Comparison of ENCODE assay signal across 18 mouse cellular contexts in the genomic region with DNA sequence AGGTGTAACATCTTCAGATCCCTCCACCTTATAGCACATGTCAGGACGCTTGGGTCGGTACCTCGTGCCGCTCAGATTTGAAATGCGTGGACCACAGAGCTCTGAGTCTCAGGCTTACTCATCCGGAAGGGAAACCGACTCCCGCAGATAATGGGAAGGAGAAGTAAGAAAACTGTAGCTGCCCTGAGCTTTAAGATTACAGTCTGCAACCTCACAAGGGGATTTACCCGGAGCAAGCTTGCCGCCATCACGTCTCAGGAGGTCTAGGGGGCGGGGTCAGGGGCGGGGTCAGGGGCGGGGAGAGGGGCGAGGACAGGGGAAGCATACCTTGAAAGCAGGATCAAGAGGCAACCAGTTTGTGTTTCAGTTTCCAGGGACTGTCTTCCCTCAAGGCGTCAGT. TPM values are rescaled to one million over a fixed set of nuclear protein-coding genes. Genes with fewer than 3 reads are reported as not detected.
DNase-seq lines count a peak whose midpoint lies in the region; ATAC-seq and TF ChIP-seq lines count a peak whose summit lies in the region.
"Had no signal": no experiment of that assay in that cellular context is flagged by ENCODE, and none has a peak within 500 bp of the region (broad histone marks: within the 10 kb centered on the region; RNA-seq: fewer than 3 reads in every experiment).

No protein-coding gene starts in this region.

- no peaks in the 10 kb centered on the region for H3K36me3 ChIP-seq in intestine, embryonic 15.5 days
- H3K36me3 ChIP-seq in intestine, embryonic 16.5 days (ENCODE audit: control insufficient read depth, insufficient read depth, low read length): no peaks in the 10 kb centered on the region
- no peaks in the 10 kb centered on the region for H3K36me3 ChIP-seq in E14TG2a.4 (ENCODE audit: insufficient read depth, low read length)
- no peaks in the 10 kb centered on the region for H3K36me3 ChIP-seq in embryonic facial prominence, embryonic 12.5 days
- no peaks in the 10 kb centered on the region for H3K36me3 ChIP-seq in midbrain, embryonic 14.5 days (ENCODE audit: control insufficient read depth, insufficient read depth, low read length)
- H3K36me3 ChIP-seq: G1E; midbrain, embryonic 10.5 days; neural tube, embryonic 12.5 days had no signal

- H3K9me3 ChIP-seq in intestine, embryonic 15.5 days: no peaks in the 10 kb centered on the region
- no peaks in the 10 kb centered on the region for H3K9me3 ChIP-seq in intestine, embryonic 16.5 days (ENCODE audit: control insufficient read depth, low read length)
- no peaks in the 10 kb centered on the region for H3K9me3 ChIP-seq in E14TG2a.4 (ENCODE audit: low read length)
- H3K9me3 ChIP-seq in embryonic facial prominence, embryonic 12.5 days: no peaks in the 10 kb centered on the region
- no peaks in the 10 kb centered on the region for H3K9me3 ChIP-seq in midbrain, embryonic 14.5 days (ENCODE audit: control insufficient read depth, low read length)
- H3K9me3 ChIP-seq: midbrain, embryonic 10.5 days; neural tube, embryonic 12.5 days had no signal

- no peak for DNase-seq in midbrain, embryonic 14.5 days
- DNase-seq in ovary, adult 18-20 months (ENCODE audit: low spot score): no peak
- no peak for DNase-seq in gastrocnemius, postnatal 14 days
- DNase-seq: cerebellum, adult 11-12 months; kidney, postnatal 4 days; thymus, adult 18-20 months had no signal

- no peak overlapping the region for H3K4me3 ChIP-seq in intestine, embryonic 15.5 days (replicated peaks)
- no peak overlapping the region for H3K4me3 ChIP-seq in intestine, embryonic 16.5 days (ENCODE audit: low read length)
- H3K4me3 ChIP-seq in E14TG2a.4 (replicated peaks; ENCODE audit: low read length): peak overlapping the region; percentile 51; the same call in 1 of the 2 replicates
- H3K4me3 ChIP-seq in embryonic facial prominence, embryonic 12.5 days: no peak overlapping the region
- no peak overlapping the region for H3K4me3 ChIP-seq in midbrain, embryonic 14.5 days (replicated peaks; ENCODE audit: low read depth, low read length)
- H3K4me3 ChIP-seq: left cerebral cortex, adult 2 months; midbrain, embryonic 10.5 days; neural tube, embryonic 12.5 days had no signal

- WGBS in intestine, embryonic 15.5 days: 38% methylated on average over 16 of the region's 16 CpGs
- WGBS in intestine, embryonic 16.5 days: 43% methylated on average over 16 of the region's 16 CpGs
- WGBS in embryonic facial prominence, embryonic 12.5 days: 39% methylated on average over 16 of the region's 16 CpGs
- 39% methylated on average over 16 of the region's 16 CpGs for WGBS in midbrain, embryonic 14.5 days

- H3K27me3 ChIP-seq in intestine, embryonic 15.5 days (replicated peaks): no peaks in the 10 kb centered on the region
- H3K27me3 ChIP-seq in intestine, embryonic 16.5 days (replicated peaks; ENCODE audit: control insufficient read depth, insufficient read depth, low read length): no peaks in the 10 kb centered on the region
- H3K27me3 ChIP-seq in E14TG2a.4 (ENCODE audit: insufficient read depth, low read length): peaks cover 39% of the 10 kb centered on the region
- no peaks in the 10 kb centered on the region for H3K27me3 ChIP-seq in embryonic facial prominence, embryonic 12.5 days
- H3K27me3 ChIP-seq in midbrain, embryonic 14.5 days (ENCODE audit: control insufficient read depth, insufficient read depth, low read length): no peaks in the 10 kb centered on the region
- H3K27me3 ChIP-seq: neural tube, embryonic 12.5 days had no signal

- no peak for TF ChIP-seq CTCF in E14TG2a.4 (conservative IDR thresholded peaks at IDR 0.05; ENCODE audit: low read length)

- H3K4me2 ChIP-seq in intestine, embryonic 15.5 days (replicated peaks): 0 out of 2 replicates have a peak overlapping the region, but pooled peaks have one; percentile 14
- no peak overlapping the region for H3K4me2 ChIP-seq in intestine, embryonic 16.5 days (ENCODE audit: low read depth, low read length)
- H3K4me2 ChIP-seq in embryonic facial prominence, embryonic 12.5 days (replicated peaks): 0 out of 2 replicates have a peak overlapping the region, but pooled peaks have one; percentile 17
- no peak overlapping the region for H3K4me2 ChIP-seq in midbrain, embryonic 14.5 days (ENCODE audit: low read length)
- H3K4me2 ChIP-seq: neural tube, embryonic 12.5 days had no signal

- ATAC-seq in intestine, embryonic 15.5 days: peak; percentile 34; the same call in 1 of the 2 replicates
- ATAC-seq in intestine, embryonic 16.5 days: no peak
- no peak for ATAC-seq in embryonic facial prominence, embryonic 12.5 days (ENCODE audit: insufficient number of reproducible peaks, insufficient read depth, low FRiP score, low TSS enrichment)
- peak; percentile 40 for ATAC-seq in megakaryocyte progenitor cell, adult 5-6 weeks (replicated peaks; ENCODE audit: poor library complexity)
- ATAC-seq in midbrain, embryonic 14.5 days (ENCODE audit: low FRiP score, low TSS enrichment): no peak
- ATAC-seq: hindbrain, embryonic 16.5 days had no signal

- intact Hi-C loops in gastrocnemius, postnatal 14 days (cut with DNase I; ENCODE audit: low total_unique reads): no loop called here

- no peak overlapping the region for H3K9ac ChIP-seq in intestine, embryonic 15.5 days
- no peak overlapping the region for H3K9ac ChIP-seq in intestine, embryonic 16.5 days (ENCODE audit: low read depth, low read length)
- H3K9ac ChIP-seq in embryonic facial prominence, embryonic 12.5 days: no peak overlapping the region
- H3K9ac ChIP-seq in midbrain, embryonic 14.5 days (replicated peaks; ENCODE audit: low read length): no peak overlapping the region
- H3K9ac ChIP-seq: neural tube, embryonic 12.5 days had no signal

- no peak overlapping the region for H3K27ac ChIP-seq in intestine, embryonic 15.5 days
- no peak overlapping the region for H3K27ac ChIP-seq in intestine, embryonic 16.5 days (ENCODE audit: low read length)
- H3K27ac ChIP-seq in embryonic facial prominence, embryonic 12.5 days: no peak overlapping the region
- no peak overlapping the region for H3K27ac ChIP-seq in midbrain, embryonic 14.5 days (replicated peaks; ENCODE audit: low read depth, low read length)
- H3K27ac ChIP-seq: left cerebral cortex, adult 2 months; midbrain, embryonic 10.5 days; neural tube, embryonic 12.5 days had no signal

- peaks cover 6% of the 10 kb centered on the region; the same call in 1 of the 2 replicates for H3K4me1 ChIP-seq in intestine, embryonic 15.5 days (replicated peaks)
- peaks cover 9% of the 10 kb centered on the region for H3K4me1 ChIP-seq in intestine, embryonic 16.5 days (ENCODE audit: control insufficient read depth, insufficient read depth, low read length)
- peaks cover 16% of the 10 kb centered on the region for H3K4me1 ChIP-seq in E14TG2a.4 (replicated peaks; ENCODE audit: low read depth, low read length)
- H3K4me1 ChIP-seq in embryonic facial prominence, embryonic 12.5 days: no peaks in the 10 kb centered on the region
- H3K4me1 ChIP-seq in midbrain, embryonic 14.5 days (ENCODE audit: control insufficient read depth, insufficient read depth, low read length): no peaks in the 10 kb centered on the region
- H3K4me1 ChIP-seq: neural tube, embryonic 12.5 days had no signal

RNA-seq across cellular contexts. Expression of gene Btbd16, which starts 38.5 kb away (rescaled TPM):
- 0.05 and 0.06 TPM in 2 replicates for polyA plus RNA-seq in intestine, embryonic 15.5 days (2015; fragmentation: Nextera tagmentation; extraction: Ambion mirVana)
- 0.05 TPM in 1 of 2 replicates, not detected in the other for polyA plus RNA-seq in intestine, embryonic 16.5 days (2015; fragmentation: Nextera tagmentation; extraction: Ambion mirVana)
- polyA plus RNA-seq in embryonic facial prominence, embryonic 12.5 days (2016; fragmentation: Nextera tagmentation; extraction: Ambion mirVana): 0.04 TPM in 1 of 2 replicates, not detected in the other
- 0.52 and 0.71 TPM in 2 replicates for total RNA-seq in megakaryocyte progenitor cell, adult 5-6 weeks (2015)
- 0.87 TPM in 1 of 2 replicates, not detected in the other for total RNA-seq in megakaryocyte progenitor cell, adult 5-6 weeks (2017)
- polyA plus RNA-seq in midbrain, embryonic 14.5 days (2014; fragmentation: Nextera tagmentation; extraction: Ambion mirVana): not detected in 2 replicates
- under 1 TPM in 1 of 2 experiments, not detected in 1; 0.14 TPM for total RNA-seq in gastrocnemius, postnatal 14 days (2021)
- total RNA-seq: adrenal gland, adult 18-20 months; heart, adult 8-10 months had no signal
- polyA plus RNA-seq: G1E; hindbrain, embryonic 16.5 days; midbrain, embryonic 10.5 days had no signal

RNA-seq across cellular contexts. Expression of gene Plekha1, which starts 53.1 kb away (rescaled TPM):
- 40.5 and 41.5 TPM in 2 replicates for polyA plus RNA-seq in intestine, embryonic 15.5 days (2015; fragmentation: Nextera tagmentation; extraction: Ambion mirVana)
- polyA plus RNA-seq in intestine, embryonic 16.5 days (2015; fragmentation: Nextera tagmentation; extraction: Ambion mirVana): 36.6 and 39.0 TPM in 2 replicates
- 44.1 and 45.1 TPM in 2 replicates for polyA plus RNA-seq in embryonic facial prominence, embryonic 12.5 days (2016; fragmentation: Nextera tagmentation; extraction: Ambion mirVana)
- total RNA-seq in megakaryocyte progenitor cell, adult 5-6 weeks (2015): 12.4 and 14.0 TPM in 2 replicates
- total RNA-seq in megakaryocyte progenitor cell, adult 5-6 weeks (2017): 19.3 and 23.3 TPM in 2 replicates
- polyA plus RNA-seq in midbrain, embryonic 14.5 days (2014; fragmentation: Nextera tagmentation; extraction: Ambion mirVana): 65.1 and 77.7 TPM in 2 replicates
- 10 to 100 TPM; 23.8 to 29.4 TPM for total RNA-seq in gastrocnemius, postnatal 14 days (2021)
- polyA plus RNA-seq: G1E had no signal

Comparison
In these comparisons a context has a peak if more than half of its experiments do, and no peak if none do; other contexts are left out.
1. ATAC-seq: peak in intestine, embryonic 15.5 days (single experiment) and megakaryocyte progenitor cell, adult 5-6 weeks (single experiment); none in intestine, embryonic 16.5 days (single experiment), embryonic facial prominence, embryonic 12.5 days (single experiment) and midbrain, embryonic 14.5 days (single experiment).
2. H3K4me2 ChIP-seq: peak in intestine, embryonic 15.5 days (single experiment) and embryonic facial prominence, embryonic 12.5 days (single experiment); none in intestine, embryonic 16.5 days (single experiment) and midbrain, embryonic 14.5 days (single experiment).